Mouse (Mus musculus): ENCODE results near the gene Ppp4r4. TPM values are rescaled to one million over a fixed set of nuclear protein-coding genes. Genes with fewer than 3 reads are reported as not detected.
"Not testable (repeated sequence)": the region's sequence is repeated elsewhere in the genome, so short reads cannot be mapped to it uniquely, and the experiment has no call there.

Gene Ppp4r4
- total and polyA plus RNA-seq, 3 experiments: 1.0 to 3.0 TPM; not detected in 1

DNA sequence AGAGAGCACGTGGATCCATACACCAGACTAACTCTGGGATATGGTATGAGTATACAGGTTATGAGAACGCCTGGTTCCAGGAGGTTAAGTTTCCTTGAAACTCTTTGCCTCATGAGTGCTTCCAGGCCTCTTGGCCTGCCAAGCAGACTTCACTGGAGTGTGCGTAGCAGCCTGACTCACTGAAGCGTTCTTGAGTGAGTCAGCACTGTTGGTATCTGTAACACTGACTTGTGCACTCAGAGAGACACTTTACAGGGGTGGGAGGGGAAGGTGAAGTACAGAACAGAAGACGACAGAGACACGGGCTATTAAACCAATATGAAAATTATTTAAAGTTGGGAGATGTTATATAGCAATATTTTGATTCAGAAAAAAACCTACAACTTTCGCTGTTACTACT lies 33.1 kb downstream of the Ppp4r4 start:
- Histone ChIP-seq H3K4me3 (ENCODE audit: control insufficient read depth in 1 of 2, insufficient read depth in 1 of 2, low read depth in 2 of 2, low read length in 2 of 2) (no peak overlapping the region), H3K36me3 (ENCODE audit: control insufficient read depth in 1 of 2, insufficient read depth in 2 of 2, low read length in 2 of 2) (no peaks in the 10 kb centered on the region), H3K4me1 (ENCODE audit: control insufficient read depth in 1 of 2, insufficient read depth in 2 of 2, low read length in 2 of 2) (no peaks in the 10 kb centered on the region), H3K27ac (ENCODE audit: control insufficient read depth, low read depth, low read length) (no peak overlapping the region), H3K9me3 (replicated peaks; ENCODE audit: insufficient read depth, low read length) (no peaks in the 10 kb centered on the region), H3K79me2 (ENCODE audit: control insufficient read depth, insufficient read depth, low read length, poor library complexity) (no peaks in the 10 kb centered on the region), H3K27me3 (ENCODE audit: control insufficient read depth in 1 of 2, insufficient read depth in 2 of 2, low read length in 2 of 2) (no peaks in the 10 kb centered on the region), H3K9ac (ENCODE audit: control insufficient read depth, low read depth, low read length, poor library complexity, severe bottlenecking) (no peak overlapping the region)
- peak; percentile 25 for DNase-seq (ENCODE audit: low read depth, low spot score)
- no peak for TF ChIP-seq UBTF (IDR thresholded peaks at IDR 0.05; ENCODE audit: borderline replicate concordance, insufficient read depth, low read depth, low read length)
- TF ChIP-seq HCFC1 (IDR thresholded peaks at IDR 0.05; ENCODE audit: low read depth, low read length): no peak
- no peak for TF ChIP-seq KAT2A (conservative IDR thresholded peaks at IDR 0.05; ENCODE audit: low read depth, low read length)
- TF ChIP-seq CTCF (IDR thresholded peaks at IDR 0.05 in 2 of 3, conservative IDR thresholded peaks at IDR 0.05 in 1 of 3; ENCODE audit: control insufficient read depth in 1 of 3, insufficient read depth in 1 of 3, low read depth in 2 of 3, low read length in 3 of 3, poor library complexity in 1 of 3, severe bottlenecking in 1 of 3): no peak
- TF ChIP-seq MAX (IDR thresholded peaks at IDR 0.05; ENCODE audit: low read length): no peak

DNA sequence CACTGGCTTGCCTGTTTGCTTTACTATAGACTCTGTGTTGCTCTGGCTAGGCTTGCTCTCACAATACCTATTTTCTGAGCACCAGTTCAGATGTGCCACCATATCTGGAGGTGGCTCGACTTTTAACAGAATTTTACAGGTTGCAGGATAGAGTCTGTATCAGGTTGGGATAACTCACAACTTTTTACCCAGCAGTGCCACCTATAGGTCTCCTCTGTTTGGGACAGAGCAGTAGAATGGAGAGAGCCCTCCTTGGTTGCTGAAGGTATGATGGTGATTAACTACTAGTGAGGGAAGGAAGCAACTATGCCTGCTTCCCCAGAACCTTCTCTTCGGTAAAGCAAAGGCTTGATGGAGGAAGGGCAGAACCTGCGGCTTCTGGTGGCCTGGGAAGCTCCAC lies 35.0 kb downstream of the Ppp4r4 start:
- Histone ChIP-seq H3K4me1 (ENCODE audit: control insufficient read depth in 1 of 2, insufficient read depth in 2 of 2, low read length in 2 of 2) (no peaks in the 10 kb centered on the region), H3K27ac (ENCODE audit: control insufficient read depth, low read depth, low read length) (no peak overlapping the region), H3K79me2 (ENCODE audit: control insufficient read depth, insufficient read depth, low read length, poor library complexity) (no peaks in the 10 kb centered on the region), H3K9ac (ENCODE audit: control insufficient read depth, low read depth, low read length, poor library complexity, severe bottlenecking) (no peak overlapping the region), H3K9me3 (replicated peaks; ENCODE audit: insufficient read depth, low read length) (no peaks in the 10 kb centered on the region), H3K4me3 (ENCODE audit: control insufficient read depth in 1 of 2, insufficient read depth in 1 of 2, low read depth in 2 of 2, low read length in 2 of 2) (no peak overlapping the region), H3K36me3 (ENCODE audit: control insufficient read depth in 1 of 2, insufficient read depth in 2 of 2, low read length in 2 of 2) (no peaks in the 10 kb centered on the region), H3K27me3 (ENCODE audit: control insufficient read depth in 1 of 2, insufficient read depth in 2 of 2, low read length in 2 of 2) (no peaks in the 10 kb centered on the region)
- TF ChIP-seq ETS1 (IDR thresholded peaks at IDR 0.05; ENCODE audit: low read depth, low read length): no peak
- TF ChIP-seq RAD21 (IDR thresholded peaks at IDR 0.05; ENCODE audit: low read depth, low read length): peak; percentile 26
- peak in 1 of 3 experiments; percentile 46; a peak in 2 of 6 replicates for TF ChIP-seq CTCF (IDR thresholded peaks at IDR 0.05 in 2 of 3, conservative IDR thresholded peaks at IDR 0.05 in 1 of 3; ENCODE audit: control insufficient read depth in 1 of 3, insufficient read depth in 1 of 3, low read depth in 2 of 3, low read length in 3 of 3, poor library complexity in 1 of 3, severe bottlenecking in 1 of 3)
- TF ChIP-seq SMC3 (IDR thresholded peaks at IDR 0.05; ENCODE audit: low read depth, low read length): peak; percentile 34
- DNase-seq (ENCODE audit: low read depth, low spot score): peak; percentile 19

DNA sequence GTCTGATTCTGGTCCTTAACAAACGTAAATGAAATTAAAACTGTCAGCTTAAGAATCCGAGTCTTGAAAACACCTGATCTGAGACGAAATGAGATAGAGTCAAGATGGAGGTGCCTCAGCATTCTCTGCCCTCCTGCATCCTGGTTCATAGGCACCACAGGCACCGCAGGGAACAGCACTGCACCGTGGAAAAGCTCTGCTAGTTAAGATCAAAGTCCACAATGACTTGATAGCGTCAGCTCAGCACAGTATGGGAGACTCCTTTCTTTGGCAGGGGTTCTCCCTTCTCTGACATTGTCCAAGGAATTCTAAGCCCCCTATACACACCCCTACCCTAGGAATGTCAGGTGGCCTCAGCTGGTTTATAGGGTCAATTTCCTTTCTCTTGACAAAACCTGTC lies 37.6 kb downstream of the Ppp4r4 start:
- DNase-seq (ENCODE audit: low read depth, low spot score): no peak
- H3K4me3 ChIP-seq (ENCODE audit: control insufficient read depth in 1 of 2, insufficient read depth in 1 of 2, low read depth in 2 of 2, low read length in 2 of 2): no peak overlapping the region
- H3K27ac ChIP-seq (ENCODE audit: control insufficient read depth, low read depth, low read length): no peak overlapping the region
- H3K4me1 ChIP-seq (ENCODE audit: control insufficient read depth in 1 of 2, insufficient read depth in 2 of 2, low read length in 2 of 2): no peaks in the 10 kb centered on the region
- H3K9me3 ChIP-seq (replicated peaks; ENCODE audit: insufficient read depth, low read length): no peaks in the 10 kb centered on the region
- H3K36me3 ChIP-seq (ENCODE audit: control insufficient read depth in 1 of 2, insufficient read depth in 2 of 2, low read length in 2 of 2): no peaks in the 10 kb centered on the region
- H3K27me3 ChIP-seq (ENCODE audit: control insufficient read depth in 1 of 2, insufficient read depth in 2 of 2, low read length in 2 of 2): no peaks in the 10 kb centered on the region
- TF ChIP-seq TAL1 (IDR thresholded peaks at IDR 0.05; ENCODE audit: low read length) (no peak), ZC3H11A (IDR thresholded peaks at IDR 0.05; ENCODE audit: low read depth, low read length) (no peak), POLR2AphosphoS2 (IDR thresholded peaks at IDR 0.05; ENCODE audit: low read length) (no peak), JUND (IDR thresholded peaks at IDR 0.05; ENCODE audit: low read depth, low read length) (no peak)
- no peaks in the 10 kb centered on the region for H3K79me2 ChIP-seq (ENCODE audit: control insufficient read depth, insufficient read depth, low read length, poor library complexity)
- no peak overlapping the region for H3K9ac ChIP-seq (ENCODE audit: control insufficient read depth, low read depth, low read length, poor library complexity, severe bottlenecking)

DNA sequence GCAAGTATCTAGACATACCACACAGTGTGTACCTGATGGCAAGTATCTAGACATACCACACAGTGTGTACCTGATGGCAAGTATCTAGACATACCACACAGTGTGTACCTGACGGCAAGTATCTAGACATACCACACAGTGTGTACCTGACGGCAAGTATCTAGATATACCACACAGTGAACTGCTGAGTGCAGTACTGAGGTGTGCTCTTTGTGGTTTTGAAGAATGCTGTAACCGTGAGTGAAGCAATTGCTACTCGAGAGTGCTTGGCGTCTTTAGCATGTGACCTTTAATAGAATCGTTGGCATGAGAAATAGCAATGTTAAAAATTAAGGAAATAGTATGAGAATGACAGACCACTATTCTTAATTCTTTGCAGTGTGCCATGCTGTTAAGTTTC lies 46.1 kb downstream of the Ppp4r4 start:
- H3K4me3 ChIP-seq (ENCODE audit: control insufficient read depth in 1 of 2, insufficient read depth in 1 of 2, low read depth in 2 of 2, low read length in 2 of 2); H3K9me3 ChIP-seq (replicated peaks; ENCODE audit: insufficient read depth, low read length); H3K27me3 ChIP-seq (ENCODE audit: control insufficient read depth in 1 of 2, insufficient read depth in 2 of 2, low read length in 2 of 2); DNase-seq (ENCODE audit: low read depth, low spot score); H3K36me3 ChIP-seq (ENCODE audit: control insufficient read depth in 1 of 2, insufficient read depth in 2 of 2, low read length in 2 of 2); H3K79me2 ChIP-seq (ENCODE audit: control insufficient read depth, insufficient read depth, low read length, poor library complexity); H3K9ac ChIP-seq (ENCODE audit: control insufficient read depth, low read depth, low read length, poor library complexity, severe bottlenecking); H3K27ac ChIP-seq (ENCODE audit: control insufficient read depth, low read depth, low read length); H3K4me1 ChIP-seq (ENCODE audit: control insufficient read depth in 1 of 2, insufficient read depth in 2 of 2, low read length in 2 of 2): not testable (repeated sequence)

Measured in MEL (cell line).